Mouse (Mus musculus) cortical plate, adult 2 months (tissue): ENCODE measurements around the gene Map3k14.

Experiments
- CTCF ChIP-seq: fragments of 200-500 bp; IDR thresholded peaks from 2 replicates; pipeline ENCODE4 v1.5.1; 2011; ENCODE audit warnings: mild to moderate bottlenecking, control low read depth, low read length; ENCODE audit not compliant: insufficient read depth; ENCODE audit errors: extremely low read depth
- POLR2A ChIP-seq: fragments of 200-500 bp; IDR thresholded peaks from 2 replicates; pipeline ENCODE4 v1.6.1; 2011; ENCODE audit warnings: mild to moderate bottlenecking, low read length, control low read depth; ENCODE audit not compliant: insufficient read depth; ENCODE audit errors: extremely low read depth

- TF ChIP-seq POLR2A (no peak), CTCF (no peak)
Measured at GRCm38 (mm10) chr11:103171703-103172391, 95.4 kb downstream of the Map3k14 start.
